Mouse (Mus musculus): ENCODE measurements at regions not wholly inside any gene's neighbourhood (a gene's known extent, or its start where the extent isn't known, plus 50 kb on each side); places are given as distances from the start of the nearest gene placed in this dataset.

- no peak for TF ChIP-seq CHD1 (IDR thresholded peaks at IDR 0.05; ENCODE audit: low read depth, low read length)
- no peak for TF ChIP-seq ZNF384 (IDR thresholded peaks at IDR 0.05; ENCODE audit: low read depth, low read length)
- TF ChIP-seq MYC (IDR thresholded peaks at IDR 0.05; ENCODE audit: low read depth, low read length) = no peak
- TF ChIP-seq CTCF (IDR thresholded peaks at IDR 0.05 in 2 of 3, conservative IDR thresholded peaks at IDR 0.05 in 1 of 3; ENCODE audit: control insufficient read depth in 1 of 3, insufficient read depth in 1 of 3, low read depth in 2 of 3, low read length in 3 of 3, poor library complexity in 1 of 3, severe bottlenecking in 1 of 3) = no peak
- no peak for TF ChIP-seq HCFC1 (IDR thresholded peaks at IDR 0.05; ENCODE audit: low read depth, low read length)
- no peak for TF ChIP-seq POLR2AphosphoS2 (IDR thresholded peaks at IDR 0.05; ENCODE audit: low read length)
- no peak for TF ChIP-seq KAT2A (conservative IDR thresholded peaks at IDR 0.05; ENCODE audit: low read depth, low read length)
- no peak for TF ChIP-seq RAD21 (IDR thresholded peaks at IDR 0.05; ENCODE audit: low read depth, low read length)
- TF ChIP-seq MYB (IDR thresholded peaks at IDR 0.05; ENCODE audit: low read depth, low read length) = no peak
- no peak for TF ChIP-seq POLR2AphosphoS5 (IDR thresholded peaks at IDR 0.05; ENCODE audit: borderline replicate concordance, low read depth, low read length)
- H3K27me3 ChIP-seq (ENCODE audit: control insufficient read depth in 1 of 2, insufficient read depth in 2 of 2, low read length in 2 of 2) = no peaks in the 10 kb centered on the region
- H3K27ac ChIP-seq (ENCODE audit: control insufficient read depth, low read depth, low read length) = no peak overlapping the region
- H3K9ac ChIP-seq (ENCODE audit: control insufficient read depth, low read depth, low read length, poor library complexity, severe bottlenecking) = no peak overlapping the region
- no peaks in the 10 kb centered on the region for H3K9me3 ChIP-seq (replicated peaks; ENCODE audit: insufficient read depth, low read length)
- H3K36me3 ChIP-seq (ENCODE audit: control insufficient read depth in 1 of 2, insufficient read depth in 2 of 2, low read length in 2 of 2) = no peaks in the 10 kb centered on the region
- H3K79me2 ChIP-seq (ENCODE audit: control insufficient read depth, insufficient read depth, low read length, poor library complexity) = no peaks in the 10 kb centered on the region
- DNase-seq (ENCODE audit: low read depth, low spot score) = no peak
- H3K4me1 ChIP-seq (ENCODE audit: control insufficient read depth in 1 of 2, insufficient read depth in 2 of 2, low read length in 2 of 2) = no peaks in the 10 kb centered on the region
- H3K4me3 ChIP-seq (ENCODE audit: control insufficient read depth in 1 of 2, insufficient read depth in 1 of 2, low read depth in 2 of 2, low read length in 2 of 2) = no peak overlapping the region
Measured at GRCm38 (mm10) chr1:163574409-163575161, 150.4 kb downstream of the Mettl11b start.

GRCm38 (mm10) chr1:163573533-163573932, 151.5 kb downstream of the Mettl11b start:
- Histone ChIP-seq H3K9ac (ENCODE audit: control insufficient read depth, low read depth, low read length, poor library complexity, severe bottlenecking) (no peak overlapping the region), H3K4me1 (ENCODE audit: control insufficient read depth in 1 of 2, insufficient read depth in 2 of 2, low read length in 2 of 2) (no peaks in the 10 kb centered on the region), H3K79me2 (ENCODE audit: control insufficient read depth, insufficient read depth, low read length, poor library complexity) (no peaks in the 10 kb centered on the region), H3K36me3 (ENCODE audit: control insufficient read depth in 1 of 2, insufficient read depth in 2 of 2, low read length in 2 of 2) (no peaks in the 10 kb centered on the region), H3K4me3 (ENCODE audit: control insufficient read depth in 1 of 2, insufficient read depth in 1 of 2, low read depth in 2 of 2, low read length in 2 of 2) (no peak overlapping the region), H3K27me3 (ENCODE audit: control insufficient read depth in 1 of 2, insufficient read depth in 2 of 2, low read length in 2 of 2) (no peaks in the 10 kb centered on the region), H3K27ac (ENCODE audit: control insufficient read depth, low read depth, low read length) (no peak overlapping the region), H3K9me3 (replicated peaks; ENCODE audit: insufficient read depth, low read length) (no peaks in the 10 kb centered on the region)
- DNase-seq (ENCODE audit: low read depth, low spot score) = no peak
- TF ChIP-seq MAX (IDR thresholded peaks at IDR 0.05; ENCODE audit: low read length) (no peak), ZC3H11A (IDR thresholded peaks at IDR 0.05; ENCODE audit: low read depth, low read length) (no peak), MYC (IDR thresholded peaks at IDR 0.05; ENCODE audit: low read depth, low read length) (no peak), MYB (IDR thresholded peaks at IDR 0.05; ENCODE audit: low read depth, low read length) (no peak), ELF1 (IDR thresholded peaks at IDR 0.05; ENCODE audit: low read depth, low read length) (no peak), POLR2AphosphoS2 (IDR thresholded peaks at IDR 0.05; ENCODE audit: low read length) (no peak), GATA1 (IDR thresholded peaks at IDR 0.05; ENCODE audit: low read depth, low read length) (no peak), EP300 (IDR thresholded peaks at IDR 0.05; ENCODE audit: low read depth in 1 of 2, low read length in 2 of 2) (no peak), MXI1 (IDR thresholded peaks at IDR 0.05; ENCODE audit: low read depth, low read length) (no peak), ZKSCAN1 (IDR thresholded peaks at IDR 0.05; ENCODE audit: low read depth, low read length) (no peak), SIN3A (IDR thresholded peaks at IDR 0.05; ENCODE audit: low read length) (no peak), SMC3 (IDR thresholded peaks at IDR 0.05; ENCODE audit: low read depth, low read length) (no peak)

Measured in MEL (cell line).